Mouse (Mus musculus) neural tube, embryonic 13.5 days (tissue): ENCODE measurements at regions not wholly inside any gene's neighbourhood (a gene's known extent, or its start where the extent isn't known, plus 50 kb on each side); places are given as distances from the start of the nearest gene placed in this dataset.

ENCODE experiments used
- ATAC-seq: fragments of 200-750 bp; cut with Nextera tagmentation; 2 replicates; pipeline ENCODE4 v1.8.0; 2017; ENCODE audit warnings: low read depth, mild to moderate bottlenecking, moderate TSS enrichment, moderate library complexity
- H3K27ac ChIP-seq: fragments of 300-500 bp; sonication (generic); replicated peaks from 2 replicates; pipeline ENCODE4 v1.5.1; 2015; ENCODE audit warnings: moderate library complexity, mild to moderate bottlenecking, inconsistent platforms
- H3K27me3 ChIP-seq: fragments of 300-500 bp; sonication (generic); 2 replicates; pipeline ENCODE4 v1.6.1; 2015; ENCODE audit warnings: mild to moderate bottlenecking, inconsistent platforms
- H3K36me3 ChIP-seq: fragments of 300-500 bp; sonication (generic); 2 replicates; pipeline ENCODE4 v1.6.1; 2015; ENCODE audit warnings: mild to moderate bottlenecking, inconsistent platforms
- H3K4me1 ChIP-seq: fragments of 300-500 bp; sonication (generic); replicated peaks from 2 replicates; pipeline ENCODE4 v1.6.1; 2015; ENCODE audit warnings: inconsistent platforms
- H3K4me2 ChIP-seq: fragments of 300-500 bp; sonication (generic); 2 replicates; pipeline ENCODE4 v1.6.1; 2015; ENCODE audit warnings: inconsistent platforms, mild to moderate bottlenecking, moderate library complexity
- H3K4me3 ChIP-seq: fragments of 300-500 bp; sonication (generic); 2 replicates; pipeline ENCODE4 v1.5.1; 2015; ENCODE audit warnings: mild to moderate bottlenecking, inconsistent platforms
- H3K9ac ChIP-seq: fragments of 300-500 bp; sonication (generic); 2 replicates; pipeline ENCODE4 v1.6.1; 2015; ENCODE audit warnings: moderate library complexity, mild to moderate bottlenecking, inconsistent platforms
- H3K9me3 ChIP-seq: fragments of 300-500 bp; sonication (generic); 2 replicates; pipeline ENCODE4 v1.6.1; 2016; ENCODE audit warnings: inconsistent platforms
- WGBS: fragments of 180-500 bp; shearing (Covaris S2); methylation state at CpG from one replicate; pipeline ENCODE4 v1.1.7; 2015; 5-methylcytosine and 5-hydroxymethylcytosine counted together

DNA sequence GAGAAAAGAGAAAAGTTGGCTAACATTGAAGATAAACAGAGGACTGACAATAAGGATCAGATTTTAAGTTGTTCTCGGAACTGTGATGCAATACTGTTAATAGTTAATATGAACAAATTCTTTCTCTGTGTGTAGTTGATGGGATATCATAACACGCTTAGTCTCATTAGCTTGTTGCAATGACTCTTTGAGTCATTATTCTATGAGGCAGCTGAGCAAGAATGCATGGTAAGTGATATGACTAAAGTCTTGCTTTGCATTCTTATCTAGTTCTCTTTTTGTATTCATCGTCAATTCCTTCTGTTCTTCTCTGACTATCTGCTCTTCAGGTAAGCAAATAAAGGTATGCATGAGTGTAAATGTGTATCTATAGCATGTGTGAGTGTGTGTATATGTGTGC is 159.3 kb downstream of the Trim52 start:
- H3K36me3 ChIP-seq, result no peaks in the 10 kb centered on the region
- no peaks in the 10 kb centered on the region for H3K9me3 ChIP-seq
- no peaks in the 10 kb centered on the region for H3K27me3 ChIP-seq
- H3K4me3 ChIP-seq, result no peak overlapping the region
- H3K4me2 ChIP-seq, result no peak overlapping the region
- H3K27ac ChIP-seq, result no peak overlapping the region
- 92% methylated on average over 3 of the region's 3 CpGs for WGBS
- no peaks in the 10 kb centered on the region for H3K4me1 ChIP-seq
- ATAC-seq, result no peak
- no peak overlapping the region for H3K9ac ChIP-seq

DNA sequence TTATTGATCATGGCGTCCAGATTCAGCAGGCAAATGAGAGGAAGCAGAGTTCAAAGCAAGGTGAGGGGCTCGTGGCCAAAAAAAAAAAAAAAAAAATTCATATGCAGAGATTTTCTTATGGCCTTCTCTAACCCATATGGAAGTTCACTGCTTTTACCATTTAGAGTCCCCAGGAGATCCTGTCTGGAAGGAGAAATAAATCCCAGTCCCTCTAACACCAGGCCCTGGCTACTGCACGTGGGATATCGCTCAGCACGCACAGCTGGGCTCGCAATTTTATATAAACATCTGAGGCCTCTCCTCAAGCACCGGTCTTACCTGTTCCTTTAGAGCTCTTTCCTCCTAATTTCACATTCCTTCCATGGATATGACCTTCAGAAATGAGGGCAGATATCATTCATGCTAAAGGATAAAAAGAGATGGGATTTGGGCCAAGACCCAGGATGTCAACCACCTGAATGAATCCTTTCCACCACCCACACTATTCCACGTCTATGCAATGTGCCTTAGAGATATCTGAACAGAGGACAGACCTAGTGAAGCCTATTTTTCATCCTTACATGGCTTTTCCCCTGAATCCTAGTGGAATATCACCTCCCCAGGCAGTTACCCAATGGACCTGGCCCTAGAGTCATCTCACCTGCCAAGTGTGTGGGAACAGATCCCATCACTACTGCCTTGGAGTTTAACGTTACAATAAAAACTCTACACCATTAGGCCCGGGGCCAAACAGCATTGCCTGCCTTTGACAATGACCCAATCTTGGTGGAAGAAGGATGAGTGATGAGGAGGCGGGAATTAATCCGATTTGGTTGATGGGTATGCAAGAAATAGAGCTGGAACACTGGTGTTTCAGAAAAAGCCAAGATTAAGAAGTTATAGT is 161.9 kb downstream of the Trim52 start:
- Histone ChIP-seq H3K27me3 (no peaks in the 10 kb centered on the region), H3K27ac (no peak overlapping the region), H3K9ac (no peak overlapping the region), H3K4me2 (no peak overlapping the region), H3K9me3 (no peaks in the 10 kb centered on the region), H3K36me3 (no peaks in the 10 kb centered on the region), H3K4me1 (no peaks in the 10 kb centered on the region), H3K4me3 (no peak overlapping the region)
- ATAC-seq, result no peak
- WGBS, result 75% methylated on average over 12 of the region's 12 CpGs

DNA sequence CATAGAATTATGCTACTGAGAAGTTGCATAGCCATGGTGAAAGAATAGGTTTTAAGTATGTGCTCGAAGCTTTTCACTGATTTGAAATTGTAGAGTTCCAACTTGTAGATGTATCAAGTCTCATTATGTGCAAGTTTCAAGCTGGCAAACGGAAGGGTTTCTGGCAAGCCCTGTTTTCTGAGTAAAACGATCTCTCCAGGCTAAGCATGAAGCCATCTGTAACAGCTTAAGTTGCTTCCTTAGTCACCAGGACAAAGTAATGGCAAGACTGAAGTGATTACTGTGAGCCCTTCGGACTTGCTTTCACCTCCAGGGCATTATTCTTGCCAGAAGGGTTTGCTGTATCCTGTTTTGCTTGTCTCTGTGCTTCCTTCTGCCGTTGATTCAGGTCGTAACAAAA is 163.7 kb downstream of the Trim52 start:
- no peak overlapping the region for H3K4me3 ChIP-seq
- ATAC-seq, result no peak
- no peak overlapping the region for H3K4me2 ChIP-seq
- H3K9ac ChIP-seq, result no peak overlapping the region
- H3K36me3 ChIP-seq, result no peaks in the 10 kb centered on the region
- no peaks in the 10 kb centered on the region for H3K9me3 ChIP-seq
- no peaks in the 10 kb centered on the region for H3K27me3 ChIP-seq
- H3K4me1 ChIP-seq, result no peaks in the 10 kb centered on the region
- no peak overlapping the region for H3K27ac ChIP-seq
- 69% methylated on average over 6 of the region's 6 CpGs for WGBS

DNA sequence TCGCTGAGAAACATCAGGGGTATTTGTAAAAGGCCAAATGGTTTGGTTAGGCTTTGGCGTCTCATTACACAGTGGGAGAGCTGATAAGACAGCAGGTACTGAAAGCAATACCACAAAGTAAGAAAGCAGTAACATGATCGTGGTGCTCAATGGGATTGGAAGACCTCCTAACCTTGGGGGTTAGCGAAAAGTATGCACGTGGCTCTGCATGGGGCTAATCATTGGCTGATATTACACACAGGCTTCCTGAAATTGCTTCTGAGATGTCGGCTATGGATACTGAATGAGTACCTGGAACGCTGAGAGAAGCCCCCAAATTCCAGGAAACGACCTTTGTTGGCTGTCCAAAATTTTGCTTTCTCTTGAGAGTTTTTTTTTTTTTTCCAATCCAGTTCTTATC is 207.6 kb downstream of the Trim52 start:
- no peak overlapping the region for H3K27ac ChIP-seq
- H3K4me2 ChIP-seq, result no peak overlapping the region
- no peaks in the 10 kb centered on the region for H3K36me3 ChIP-seq
- H3K4me3 ChIP-seq, result no peak overlapping the region
- 70% methylated on average over 8 of the region's 8 CpGs for WGBS
- no peaks in the 10 kb centered on the region for H3K27me3 ChIP-seq
- no peaks in the 10 kb centered on the region for H3K9me3 ChIP-seq
- no peak for ATAC-seq
- H3K4me1 ChIP-seq, result no peaks in the 10 kb centered on the region
- H3K9ac ChIP-seq, result no peak overlapping the region

DNA sequence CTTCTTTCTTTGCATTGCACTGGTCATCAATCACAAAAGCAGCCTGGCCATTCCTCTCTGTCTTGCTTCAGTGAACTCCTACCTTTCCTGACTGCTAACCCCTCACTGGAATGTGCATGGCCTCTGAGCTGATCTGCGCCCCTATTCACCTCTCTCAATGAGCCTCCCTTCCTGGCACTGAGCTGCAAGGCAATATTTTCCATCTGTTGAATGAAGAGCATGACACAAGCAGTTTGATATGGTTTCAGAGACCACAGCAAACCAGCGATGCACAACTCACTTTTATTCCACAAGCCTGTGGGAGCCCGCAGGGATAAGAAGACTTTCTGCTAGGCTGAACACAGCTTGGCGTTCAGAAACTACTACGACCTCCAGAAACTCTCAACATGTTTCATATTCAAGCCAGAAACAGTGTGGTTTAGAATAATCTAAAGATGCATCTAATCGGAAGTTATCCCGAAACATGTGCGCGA is 208.1 kb downstream of the Trim52 start:
- Histone ChIP-seq H3K27me3 (no peaks in the 10 kb centered on the region), H3K27ac (no peak overlapping the region), H3K9me3 (no peaks in the 10 kb centered on the region), H3K4me1 (no peaks in the 10 kb centered on the region), H3K4me3 (no peak overlapping the region), H3K36me3 (no peaks in the 10 kb centered on the region), H3K4me2 (no peak overlapping the region), H3K9ac (no peak overlapping the region)
- WGBS, result 57% methylated on average over 9 of the region's 9 CpGs
- no peak for ATAC-seq

DNA sequence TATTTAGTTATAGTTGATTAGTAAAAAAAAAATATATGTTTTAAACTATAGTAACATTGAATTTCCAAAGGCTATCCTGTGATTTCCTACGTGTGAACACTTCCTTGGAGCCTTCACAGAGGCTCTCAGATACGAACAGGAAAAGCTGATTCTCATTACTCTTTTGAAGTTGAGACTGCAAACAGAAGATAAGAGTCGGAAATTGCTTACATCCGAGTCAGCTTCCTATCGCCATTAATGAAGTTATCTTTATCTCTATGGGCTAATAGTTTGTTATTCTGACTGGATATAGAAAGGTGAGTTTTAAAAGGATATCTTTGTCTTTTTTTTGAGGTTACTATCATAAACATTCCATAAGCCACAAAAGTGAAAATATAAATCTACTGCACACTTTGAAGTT is 212.8 kb downstream of the Trim52 start:
- no peak overlapping the region for H3K27ac ChIP-seq
- H3K4me3 ChIP-seq, result no peak overlapping the region
- no peaks in the 10 kb centered on the region for H3K27me3 ChIP-seq
- H3K4me1 ChIP-seq, result no peaks in the 10 kb centered on the region
- no peak overlapping the region for H3K9ac ChIP-seq
- 75% methylated on average over 5 of the region's 5 CpGs for WGBS
- no peaks in the 10 kb centered on the region for H3K36me3 ChIP-seq
- H3K9me3 ChIP-seq, result no peaks in the 10 kb centered on the region
- no peak overlapping the region for H3K4me2 ChIP-seq
- ATAC-seq, result no peak

DNA sequence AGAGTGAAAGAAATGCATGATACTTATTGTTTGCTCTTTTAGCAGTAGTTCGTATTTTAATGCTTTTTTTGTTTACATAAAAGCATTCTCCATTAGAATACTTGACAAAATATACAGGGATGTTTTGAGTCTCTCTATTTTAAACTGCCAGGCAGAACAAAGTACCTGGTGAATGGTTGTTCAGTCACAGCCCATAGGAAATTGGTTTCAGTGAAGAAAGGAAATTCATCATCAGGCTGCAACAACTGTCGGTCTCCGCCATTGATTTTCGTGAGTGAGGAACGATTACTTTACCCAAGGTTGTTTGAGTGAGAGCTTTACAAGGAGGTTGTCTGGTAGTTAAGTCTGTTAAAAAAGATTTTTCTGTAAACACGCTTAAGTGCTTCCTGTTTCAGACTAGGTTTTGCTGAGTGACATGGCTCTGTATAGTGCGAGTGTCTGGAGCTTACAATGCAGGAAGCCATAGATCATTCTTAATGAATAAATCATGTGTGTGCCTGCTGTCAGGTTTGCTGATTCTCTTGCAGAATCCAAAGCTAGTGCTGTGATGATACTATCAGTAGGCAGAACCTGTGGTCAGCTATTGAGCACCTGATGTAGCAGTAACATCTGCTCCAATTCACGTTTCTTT is 221.8 kb downstream of the Trim52 start:
- no peak overlapping the region for H3K27ac ChIP-seq
- 0 out of 2 replicates have a peak, but pooled peaks have one; percentile 11 for ATAC-seq
- 69% methylated on average over 8 of the region's 8 CpGs for WGBS

DNA sequence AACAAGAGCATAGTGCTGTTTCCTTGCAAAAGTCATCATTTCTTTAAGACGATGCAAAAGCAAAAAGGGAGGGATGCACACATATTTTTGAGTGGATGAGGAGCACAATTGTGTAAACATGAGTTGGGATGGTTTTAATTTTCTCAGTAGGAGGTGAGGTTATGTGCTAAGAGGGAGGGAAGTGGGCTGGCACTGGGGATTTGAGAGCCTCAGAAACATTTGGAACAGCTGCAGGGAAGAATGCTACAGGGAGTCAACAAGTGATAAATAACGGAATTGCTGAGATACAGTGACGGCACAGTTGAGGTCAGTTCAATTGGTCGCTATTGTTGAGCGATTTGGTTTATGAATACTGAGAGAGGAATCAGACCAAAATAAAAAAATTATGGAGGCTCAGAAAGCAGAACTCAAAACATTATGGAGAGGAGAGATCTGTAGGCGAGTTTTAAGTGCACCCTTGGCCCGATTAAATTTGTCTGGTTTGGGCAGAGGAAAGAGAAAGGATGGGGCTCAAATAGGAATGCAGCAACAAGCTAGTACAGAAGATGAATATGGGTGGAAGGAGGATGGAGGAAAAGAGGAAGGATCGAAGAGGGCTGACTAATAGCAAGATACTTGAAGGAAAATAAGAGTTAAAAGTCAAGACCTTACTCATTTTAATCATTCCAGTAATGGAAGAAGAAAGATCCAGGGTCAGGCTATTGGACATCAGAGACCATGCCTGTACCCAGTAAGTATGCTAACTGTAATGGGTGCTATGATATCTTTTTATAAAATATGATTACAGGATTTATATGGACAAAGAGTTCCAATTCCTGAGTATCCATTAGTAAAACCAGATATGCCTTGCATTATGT is 259.0 kb downstream of the Trim52 start:
- Histone ChIP-seq H3K9ac (no peak overlapping the region), H3K4me3 (no peak overlapping the region), H3K4me1 (no peaks in the 10 kb centered on the region), H3K27ac (no peak overlapping the region), H3K4me2 (no peak overlapping the region), H3K27me3 (no peaks in the 10 kb centered on the region), H3K9me3 (no peaks in the 10 kb centered on the region), H3K36me3 (no peaks in the 10 kb centered on the region)
- ATAC-seq, result no peak
- 67% methylated on average over 8 of the region's 8 CpGs for WGBS

More for the DNA sequence above, 221.8 kb downstream of the Trim52 start:
- no peak overlapping the region for H3K4me3 ChIP-seq
- H3K4me1 ChIP-seq, result no peaks in the 10 kb centered on the region
- H3K36me3 ChIP-seq, result no peaks in the 10 kb centered on the region
- H3K27me3 ChIP-seq, result no peaks in the 10 kb centered on the region
- no peaks in the 10 kb centered on the region for H3K9me3 ChIP-seq
- H3K9ac ChIP-seq, result no peak overlapping the region
- H3K4me2 ChIP-seq, result no peak overlapping the region

DNA sequence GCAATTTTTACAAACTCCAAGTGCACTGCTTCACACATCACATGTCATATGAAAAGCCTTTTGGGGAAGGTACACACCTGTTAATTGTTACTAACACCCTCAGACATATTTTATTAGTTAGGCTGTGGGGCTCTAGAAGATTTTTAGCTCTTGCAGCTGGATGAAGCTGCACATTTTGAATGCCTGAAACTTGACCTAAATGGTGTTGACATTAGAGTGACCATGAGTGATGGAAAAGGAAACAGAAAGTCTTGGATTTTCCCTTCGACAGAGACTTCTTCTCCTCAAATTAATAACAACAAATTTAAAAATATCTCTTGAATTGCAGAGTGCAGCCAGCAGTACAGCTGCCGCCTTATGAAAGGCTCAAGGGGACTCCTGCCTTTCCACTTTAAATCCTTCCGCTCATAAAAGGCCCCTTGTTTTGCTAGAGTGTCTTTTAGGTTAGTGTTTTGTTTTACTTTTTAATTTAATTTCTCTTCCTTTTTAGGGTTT is 259.7 kb downstream of the Trim52 start:
- H3K4me2 ChIP-seq, result no peak overlapping the region
- no peak for ATAC-seq
- H3K27ac ChIP-seq, result no peak overlapping the region
- H3K4me1 ChIP-seq, result no peaks in the 10 kb centered on the region
- WGBS, result 68% methylated on average over 3 of the region's 3 CpGs
- H3K27me3 ChIP-seq, result no peaks in the 10 kb centered on the region
- no peaks in the 10 kb centered on the region for H3K36me3 ChIP-seq
- no peak overlapping the region for H3K4me3 ChIP-seq
- no peaks in the 10 kb centered on the region for H3K9me3 ChIP-seq
- H3K9ac ChIP-seq, result no peak overlapping the region

DNA sequence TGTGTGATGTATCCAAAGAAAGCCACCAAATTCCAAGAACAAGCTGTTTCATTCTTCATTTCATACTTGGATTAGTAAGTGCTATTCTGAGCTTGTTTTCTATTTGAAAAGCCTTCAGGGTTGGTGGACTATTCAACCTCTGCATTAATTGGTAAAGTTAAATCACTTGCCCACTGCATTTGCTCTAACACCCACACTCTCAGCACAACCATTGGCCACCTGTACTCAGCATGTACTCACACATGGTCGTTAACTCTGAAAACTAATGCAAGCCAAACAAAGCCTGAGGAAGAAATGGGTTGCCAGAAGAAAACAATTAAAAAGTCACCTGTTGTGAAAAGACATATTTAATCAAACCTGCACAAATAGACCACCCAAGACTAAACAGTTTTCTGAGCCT is 267.5 kb downstream of the Trim52 start:
- H3K4me2 ChIP-seq, result no peak overlapping the region
- H3K9ac ChIP-seq, result no peak overlapping the region
- WGBS, result 69% methylated on average over 1 of the region's 1 CpGs
- H3K36me3 ChIP-seq, result no peaks in the 10 kb centered on the region
- ATAC-seq, result no peak
- no peaks in the 10 kb centered on the region for H3K27me3 ChIP-seq
- H3K4me1 ChIP-seq, result no peaks in the 10 kb centered on the region
- no peaks in the 10 kb centered on the region for H3K9me3 ChIP-seq
- H3K27ac ChIP-seq, result no peak overlapping the region
- H3K4me3 ChIP-seq, result no peak overlapping the region

DNA sequence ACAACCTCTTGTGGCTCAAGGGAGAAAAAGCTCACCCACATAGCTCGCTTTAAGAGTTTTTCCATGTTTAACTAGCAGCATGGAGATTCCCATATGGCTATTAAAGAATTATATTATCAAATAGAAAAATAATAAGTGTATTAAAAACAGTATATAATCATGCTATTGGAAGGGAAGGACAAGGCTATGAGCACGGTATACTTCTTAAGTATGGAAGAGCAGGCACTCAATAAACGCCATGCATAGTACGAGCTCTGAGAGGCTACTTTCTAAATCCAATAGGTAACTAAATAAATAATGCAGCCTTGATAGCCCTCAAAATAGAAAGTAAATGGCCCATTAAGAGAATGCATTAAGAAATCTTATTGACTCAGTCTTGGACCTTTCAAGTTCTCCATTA is 273.6 kb downstream of the Trim52 start:
- WGBS, result 75% methylated on average over 4 of the region's 4 CpGs
- no peak for ATAC-seq
- H3K4me1 ChIP-seq, result no peaks in the 10 kb centered on the region
- H3K4me3 ChIP-seq, result no peak overlapping the region
- H3K9ac ChIP-seq, result no peak overlapping the region
- H3K36me3 ChIP-seq, result no peaks in the 10 kb centered on the region
- no peak overlapping the region for H3K4me2 ChIP-seq
- no peaks in the 10 kb centered on the region for H3K27me3 ChIP-seq
- no peak overlapping the region for H3K27ac ChIP-seq
- H3K9me3 ChIP-seq, result no peaks in the 10 kb centered on the region

DNA sequence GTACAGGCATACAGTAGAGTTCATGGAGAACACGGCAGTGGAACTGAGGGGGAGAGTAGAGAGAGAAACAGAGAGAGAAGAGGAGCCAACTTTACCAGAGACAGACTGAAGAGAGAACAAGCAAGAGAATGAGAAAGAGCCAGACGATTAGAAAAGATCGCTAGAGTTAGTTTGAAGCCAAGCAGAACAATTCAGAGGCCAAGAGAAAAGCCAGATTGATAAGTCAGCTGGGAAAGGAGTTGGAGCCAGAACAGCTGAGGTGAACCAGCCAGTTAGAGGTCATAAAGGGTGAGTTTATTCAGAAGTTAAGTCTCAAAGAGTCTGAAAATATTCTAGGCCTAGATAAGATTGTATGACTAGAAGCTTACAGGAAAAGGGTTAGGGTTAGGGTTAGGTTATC is 281.7 kb downstream of the Trim52 start:
- Histone ChIP-seq H3K4me2 (no peak overlapping the region), H3K4me1 (no peaks in the 10 kb centered on the region), H3K27me3 (no peaks in the 10 kb centered on the region), H3K36me3 (no peaks in the 10 kb centered on the region), H3K9ac (no peak overlapping the region), H3K27ac (no peak overlapping the region), H3K4me3 (no peak overlapping the region), H3K9me3 (no peaks in the 10 kb centered on the region)
- 81% methylated on average over 3 of the region's 3 CpGs for WGBS
- ATAC-seq, result no peak
